Mouse (Mus musculus): ENCODE measurements at regions not wholly inside any gene's neighbourhood (a gene's known extent, or its start where the extent isn't known, plus 50 kb on each side); places are given as distances from the start of the nearest gene placed in this dataset.

DNA sequence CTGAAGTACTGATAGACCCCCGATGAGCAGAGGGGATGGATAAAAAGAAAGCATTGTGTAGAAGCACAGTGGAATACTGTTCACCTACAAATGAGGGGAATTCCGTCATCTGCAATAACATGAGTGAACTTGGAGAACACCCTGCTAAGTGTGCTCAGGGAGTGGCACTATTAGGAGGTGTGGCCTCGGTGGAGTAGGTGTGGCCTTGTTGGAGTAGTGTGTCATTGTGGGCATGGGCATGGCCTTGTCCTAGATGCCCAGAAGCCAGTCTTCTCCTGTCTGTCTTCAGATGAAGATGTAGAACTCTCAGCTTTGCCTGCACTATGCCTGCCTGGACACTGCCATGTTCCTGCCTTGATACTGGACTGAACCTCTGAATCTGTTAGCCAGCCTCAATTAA is 86.2 kb upstream of the Kl start:
- no peaks in the 10 kb centered on the region for H3K36me3 ChIP-seq (ENCODE audit: control insufficient read depth, insufficient read depth, low read length)
- H3K4me3 ChIP-seq (ENCODE audit: control insufficient read depth, low read depth, low read length): no peak overlapping the region
- H3K27me3 ChIP-seq (ENCODE audit: control insufficient read depth, insufficient read depth, low read length): no peaks in the 10 kb centered on the region
- no peaks in the 10 kb centered on the region for H3K4me1 ChIP-seq (ENCODE audit: control insufficient read depth, insufficient read depth, low read length)
- TF ChIP-seq CTCF (IDR thresholded peaks at IDR 0.05; ENCODE audit: control insufficient read depth, insufficient read depth, insufficient replicate concordance, low read depth, low read length) (no peak), POLR2A (IDR thresholded peaks at IDR 0.05; ENCODE audit: control insufficient read depth, low read depth, low read length) (no peak)
- no peak overlapping the region for H3K27ac ChIP-seq (ENCODE audit: control insufficient read depth, insufficient read depth, low read depth, low read length)

DNA sequence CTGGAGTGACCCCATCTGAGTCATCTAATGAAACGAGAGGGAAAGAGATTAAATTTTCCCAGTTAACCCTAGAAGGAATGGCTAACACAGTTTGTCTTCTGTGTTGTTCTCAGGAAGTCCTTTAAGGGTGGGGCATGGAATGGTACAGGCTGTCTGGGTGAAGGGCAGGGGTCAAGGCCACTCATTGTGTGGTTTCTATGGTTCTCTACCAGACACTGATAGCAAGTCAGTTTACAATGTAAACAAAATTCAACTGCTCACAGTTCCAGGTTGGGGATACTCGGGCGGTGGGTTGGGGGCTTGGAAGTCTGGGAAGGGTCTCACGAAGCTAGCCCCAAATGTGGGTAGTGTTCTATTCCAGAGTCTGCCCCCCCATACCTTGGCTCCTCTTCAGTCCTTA is 82.5 kb upstream of the Kl start:
- Histone ChIP-seq H3K27me3 (ENCODE audit: control insufficient read depth, insufficient read depth, low read length) (no peaks in the 10 kb centered on the region), H3K4me1 (ENCODE audit: control insufficient read depth, insufficient read depth, low read length) (no peaks in the 10 kb centered on the region), H3K36me3 (ENCODE audit: control insufficient read depth, insufficient read depth, low read length) (no peaks in the 10 kb centered on the region), H3K4me3 (ENCODE audit: control insufficient read depth, low read depth, low read length) (no peak overlapping the region), H3K27ac (ENCODE audit: control insufficient read depth, insufficient read depth, low read depth, low read length) (no peak overlapping the region)
- TF ChIP-seq POLR2A (IDR thresholded peaks at IDR 0.05; ENCODE audit: control insufficient read depth, low read depth, low read length): no peak
- TF ChIP-seq CTCF (IDR thresholded peaks at IDR 0.05; ENCODE audit: control insufficient read depth, insufficient read depth, insufficient replicate concordance, low read depth, low read length): no peak

- Histone ChIP-seq H3K36me3 (ENCODE audit: control insufficient read depth, insufficient read depth, low read length) (no peaks in the 10 kb centered on the region), H3K4me3 (ENCODE audit: control insufficient read depth, low read depth, low read length) (no peak overlapping the region), H3K27me3 (ENCODE audit: control insufficient read depth, insufficient read depth, low read length) (no peaks in the 10 kb centered on the region), H3K4me1 (ENCODE audit: control insufficient read depth, insufficient read depth, low read length) (no peaks in the 10 kb centered on the region), H3K27ac (ENCODE audit: control insufficient read depth, insufficient read depth, low read depth, low read length) (no peak overlapping the region)
- no peak for TF ChIP-seq CTCF (IDR thresholded peaks at IDR 0.05; ENCODE audit: control insufficient read depth, insufficient read depth, insufficient replicate concordance, low read depth, low read length)
- no peak for TF ChIP-seq POLR2A (IDR thresholded peaks at IDR 0.05; ENCODE audit: control insufficient read depth, low read depth, low read length)
Observed at GRCm38 (mm10) chr5:150878805-150879204, 73.6 kb upstream of the Kl start.

DNA sequence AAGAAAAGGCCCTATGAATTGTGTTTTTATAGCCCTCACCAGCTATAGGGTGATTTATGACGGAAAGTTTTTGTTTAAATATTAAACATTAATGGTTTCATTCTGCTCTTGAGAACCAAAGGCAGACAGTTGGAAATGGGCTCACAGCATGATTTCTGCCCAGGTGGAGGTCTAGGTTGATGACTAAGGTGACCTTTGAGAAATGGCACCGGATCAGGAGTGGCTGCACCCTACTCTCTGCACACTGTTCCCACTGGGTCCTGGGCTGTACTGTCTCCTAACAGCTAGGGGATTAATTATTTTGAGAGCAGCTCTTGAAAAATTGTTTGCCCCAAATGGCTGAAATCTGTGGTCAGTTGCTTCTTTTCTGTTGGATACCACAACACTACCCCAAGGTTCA is 68.7 kb upstream of the Kl start:
- TF ChIP-seq CTCF (IDR thresholded peaks at IDR 0.05; ENCODE audit: control insufficient read depth, insufficient read depth, insufficient replicate concordance, low read depth, low read length) (no peak), POLR2A (IDR thresholded peaks at IDR 0.05; ENCODE audit: control insufficient read depth, low read depth, low read length) (no peak)
- no peak overlapping the region for H3K27ac ChIP-seq (ENCODE audit: control insufficient read depth, insufficient read depth, low read depth, low read length)
- no peaks in the 10 kb centered on the region for H3K4me1 ChIP-seq (ENCODE audit: control insufficient read depth, insufficient read depth, low read length)
- no peaks in the 10 kb centered on the region for H3K27me3 ChIP-seq (ENCODE audit: control insufficient read depth, insufficient read depth, low read length)
- H3K36me3 ChIP-seq (ENCODE audit: control insufficient read depth, insufficient read depth, low read length): no peaks in the 10 kb centered on the region
- no peak overlapping the region for H3K4me3 ChIP-seq (ENCODE audit: control insufficient read depth, low read depth, low read length)

DNA sequence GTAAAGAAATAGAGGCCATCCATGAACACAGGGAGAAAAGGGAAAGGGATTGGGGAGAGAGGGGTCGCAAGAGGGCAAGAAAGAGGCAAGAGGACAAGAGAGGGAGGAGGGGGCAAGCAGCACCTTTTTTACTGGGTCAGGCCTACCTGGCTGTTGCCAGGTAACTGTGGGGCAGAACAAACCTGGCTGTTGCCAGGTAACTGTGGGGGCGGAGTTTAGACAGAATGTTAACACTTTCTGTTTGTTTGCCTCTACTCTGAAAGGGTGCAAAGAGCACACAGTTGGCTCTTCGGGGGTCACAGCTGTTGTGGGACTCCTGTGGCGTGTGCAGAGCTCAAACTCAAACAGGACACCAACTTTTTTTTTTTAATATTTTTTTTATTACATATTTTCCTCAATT is 62.3 kb upstream of the Kl start:
- no peaks in the 10 kb centered on the region for H3K4me1 ChIP-seq (ENCODE audit: control insufficient read depth, insufficient read depth, low read length)
- H3K36me3 ChIP-seq (ENCODE audit: control insufficient read depth, insufficient read depth, low read length): no peaks in the 10 kb centered on the region
- no peak overlapping the region for H3K27ac ChIP-seq (ENCODE audit: control insufficient read depth, insufficient read depth, low read depth, low read length)
- peak; percentile 79; the same call in 1 of the 2 replicates for TF ChIP-seq POLR2A (IDR thresholded peaks at IDR 0.05; ENCODE audit: control insufficient read depth, low read depth, low read length)
- no peak for TF ChIP-seq CTCF (IDR thresholded peaks at IDR 0.05; ENCODE audit: control insufficient read depth, insufficient read depth, insufficient replicate concordance, low read depth, low read length)
- peak overlapping the region; percentile 71 for H3K4me3 ChIP-seq (ENCODE audit: control insufficient read depth, low read depth, low read length)
- H3K27me3 ChIP-seq (ENCODE audit: control insufficient read depth, insufficient read depth, low read length): no peaks in the 10 kb centered on the region

GRCm38 (mm10) chr5:150891262-150891940 is 61.0 kb upstream of the Kl start:
- no peaks in the 10 kb centered on the region for H3K27me3 ChIP-seq (ENCODE audit: control insufficient read depth, insufficient read depth, low read length)
- H3K4me3 ChIP-seq (ENCODE audit: control insufficient read depth, low read depth, low read length): no peak overlapping the region
- H3K36me3 ChIP-seq (ENCODE audit: control insufficient read depth, insufficient read depth, low read length): no peaks in the 10 kb centered on the region
- no peaks in the 10 kb centered on the region for H3K4me1 ChIP-seq (ENCODE audit: control insufficient read depth, insufficient read depth, low read length)
- TF ChIP-seq CTCF (IDR thresholded peaks at IDR 0.05; ENCODE audit: control insufficient read depth, insufficient read depth, insufficient replicate concordance, low read depth, low read length): no peak
- TF ChIP-seq POLR2A (IDR thresholded peaks at IDR 0.05; ENCODE audit: control insufficient read depth, low read depth, low read length): no peak
- H3K27ac ChIP-seq (ENCODE audit: control insufficient read depth, insufficient read depth, low read depth, low read length): no peak overlapping the region

- Histone ChIP-seq H3K4me3 (ENCODE audit: control insufficient read depth, low read depth, low read length) (no peak overlapping the region), H3K27ac (ENCODE audit: control insufficient read depth, insufficient read depth, low read depth, low read length) (no peak overlapping the region), H3K4me1 (ENCODE audit: control insufficient read depth, insufficient read depth, low read length) (no peaks in the 10 kb centered on the region), H3K36me3 (ENCODE audit: control insufficient read depth, insufficient read depth, low read length) (no peaks in the 10 kb centered on the region), H3K27me3 (ENCODE audit: control insufficient read depth, insufficient read depth, low read length) (no peaks in the 10 kb centered on the region)
- TF ChIP-seq POLR2A (IDR thresholded peaks at IDR 0.05; ENCODE audit: control insufficient read depth, low read depth, low read length) (no peak), CTCF (IDR thresholded peaks at IDR 0.05; ENCODE audit: control insufficient read depth, insufficient read depth, insufficient replicate concordance, low read depth, low read length) (no peak)
Observed at GRCm38 (mm10) chr5:150894049-150894738, 58.2 kb upstream of the Kl start.
